Mouse (Mus musculus) midbrain, embryonic 12.5 days (tissue): ENCODE data around the gene Col6a4. TPM values are rescaled to one million over a fixed set of nuclear protein-coding genes. Genes with fewer than 3 reads are reported as not detected.

Experiments used
- ATAC-seq: fragments of 200-750 bp; cut with Nextera tagmentation; 2 replicates; pipeline ENCODE4 v1.8.0; 2017; ENCODE audit warnings: low read depth, moderate TSS enrichment, moderate library complexity; ENCODE audit not compliant: low FRiP score
- H3K27ac ChIP-seq: fragments of 300-500 bp; sonication (generic); replicated peaks from 2 replicates; pipeline ENCODE4 v1.5.1; 2016; ENCODE audit warnings: mild to moderate bottlenecking
- H3K27me3 ChIP-seq: fragments of 300-500 bp; sonication (generic); 2 replicates; pipeline ENCODE4 v1.6.1; 2016; ENCODE audit warnings: mild to moderate bottlenecking
- H3K36me3 ChIP-seq: fragments of 300-500 bp; sonication (generic); 2 replicates; pipeline ENCODE4 v1.6.1; 2016
- H3K4me1 ChIP-seq: fragments of 300-500 bp; sonication (generic); 2 replicates; pipeline ENCODE4 v1.6.1; 2016
- H3K4me2 ChIP-seq: fragments of 300-500 bp; sonication (generic); replicated peaks from 2 replicates; pipeline ENCODE4 v1.6.1; 2016; ENCODE audit warnings: mild to moderate bottlenecking, moderate library complexity
- H3K4me3 ChIP-seq: fragments of 300-500 bp; sonication (generic); 2 replicates; pipeline ENCODE4 v1.5.1; 2016; ENCODE audit warnings: mild to moderate bottlenecking
- H3K9ac ChIP-seq: fragments of 300-500 bp; sonication (generic); replicated peaks from 2 replicates; pipeline ENCODE4 v1.6.1; 2016; ENCODE audit warnings: mild to moderate bottlenecking, moderate library complexity
- H3K9me3 ChIP-seq: fragments of 300-500 bp; sonication (generic); 2 replicates; pipeline ENCODE4 v1.6.1; 2016; ENCODE audit warnings: mild to moderate bottlenecking
- WGBS: fragments of 180-500 bp; shearing (Covaris S2); methylation state at CpG from one replicate; pipeline ENCODE4 v1.1.7; 2016; 5-methylcytosine and 5-hydroxymethylcytosine counted together
- polyA plus RNA-seq: library from polyadenylated mRNA; unstranded; fragments of >200 nt; fragmentation: Nextera tagmentation; extraction: Ambion mirVana; gene quantifications from 2 replicates; pipeline ENCODE4 v1.2.1, GENCODE M21; 2016

The Col6a4 gene
- polyA plus RNA-seq, 1 experiment from 2014 or later = 0.32 TPM

GRCm38 (mm10) chr9:105947577-105947976, 149.0 kb downstream of the Col6a4 start:
- H3K36me3 ChIP-seq = no peaks in the 10 kb centered on the region
- 88% methylated on average over 3 of the region's 3 CpGs for WGBS
- no peak overlapping the region for H3K4me3 ChIP-seq
- H3K9me3 ChIP-seq = no peaks in the 10 kb centered on the region
- H3K4me2 ChIP-seq = no peak overlapping the region
- H3K27ac ChIP-seq = no peak overlapping the region
- H3K27me3 ChIP-seq = no peaks in the 10 kb centered on the region
- H3K4me1 ChIP-seq = no peaks in the 10 kb centered on the region
- ATAC-seq = no peak
- no peak overlapping the region for H3K9ac ChIP-seq

Other genes with a start within 250 kb of the Col6a4 start
- 0.17 TPM in 1 of 2 replicates, not detected in the other for gene Col6a5, start 136.1 kb downstream of the Col6a4 start, polyA plus RNA-seq
- gene Glyctk, start 61.4 kb upstream of the Col6a4 start, polyA plus RNA-seq = 10.8 and 11.0 TPM in 2 replicates
- gene Wdr82, start 74.1 kb upstream of the Col6a4 start, polyA plus RNA-seq = 35.6 and 36.3 TPM in 2 replicates
- gene Ppm1m, start 103.0 kb upstream of the Col6a4 start, polyA plus RNA-seq = 31.9 and 39.1 TPM in 2 replicates
- gene Twf2, start 106.3 kb upstream of the Col6a4 start, polyA plus RNA-seq = 53.1 and 58.0 TPM in 2 replicates
- not detected in 2 replicates for gene Tlr9, start 125.8 kb upstream of the Col6a4 start, polyA plus RNA-seq
- gene Alas1, start 151.9 kb upstream of the Col6a4 start, polyA plus RNA-seq = 79.0 and 87.6 TPM in 2 replicates
- 21.0 and 23.2 TPM in 2 replicates for gene Poc1a, start 184.3 kb upstream of the Col6a4 start, polyA plus RNA-seq